Mouse (Mus musculus): ENCODE data around the gene Hs2st1.

- no peak for TF ChIP-seq GATA1 (IDR thresholded peaks at IDR 0.05; ENCODE audit: borderline replicate concordance, low read length)
- TF ChIP-seq FLI1 (IDR thresholded peaks at IDR 0.05; ENCODE audit: low read length): no peak
These were observed 42.4 kb upstream of the Hs2st1 start for GRCm38 (mm10) chr3:144612382-144612781.
